Mouse (Mus musculus) small intestine, adult 2 months (tissue): ENCODE measurements around the gene Casq2.

ENCODE experiments used
- CTCF ChIP-seq: fragments of 200-500 bp; IDR thresholded peaks from 2 replicates; pipeline ENCODE4 v1.5.1; 2012; ENCODE audit warnings: low read depth, mild to moderate bottlenecking, control low read depth, inconsistent platforms, low read length, moderate library complexity, mixed read lengths; ENCODE audit not compliant: insufficient replicate concordance, insufficient read length; ENCODE audit errors: extremely low read depth
- POLR2A ChIP-seq: fragments of 200-500 bp; IDR thresholded peaks from 2 replicates; pipeline ENCODE4 v1.6.1; 2012; ENCODE audit warnings: low read depth, mild to moderate bottlenecking, control low read depth, inconsistent platforms, low read length, moderate library complexity

DNA sequence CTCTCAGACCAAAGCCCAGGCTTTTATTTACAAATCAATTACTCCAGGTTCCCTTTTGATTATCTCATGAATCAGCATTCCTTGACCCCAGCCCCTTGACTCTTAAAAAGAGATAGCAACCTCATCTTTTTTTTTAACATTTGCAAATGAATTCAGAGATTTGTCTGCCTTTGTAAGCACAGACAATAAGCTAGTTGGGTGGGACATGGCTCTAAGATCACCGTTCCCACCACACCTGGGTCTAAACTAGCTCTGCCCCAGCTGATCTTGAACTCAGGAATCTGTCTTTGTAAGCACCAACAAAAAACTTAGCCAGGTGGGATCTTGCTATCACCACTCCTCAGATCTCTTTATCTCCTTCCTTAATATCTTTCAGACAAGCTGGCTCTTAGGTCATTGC, 18.9 kb upstream of the Casq2 start:
- no peak for TF ChIP-seq POLR2A
- no peak for TF ChIP-seq CTCF
